Mouse (Mus musculus): ENCODE results near the gene Hspb7. TPM values are rescaled to one million over a fixed set of nuclear protein-coding genes. Genes with fewer than 3 reads are reported as not detected.

The Hspb7 gene
- not detected for total RNA-seq (2023)

GRCm38 (mm10) chr4:141420192-141420829 is at the start of gene Hspb7:
Gene Hspb7, plus strand, starts transcription at chr4:141420779.

DNA sequence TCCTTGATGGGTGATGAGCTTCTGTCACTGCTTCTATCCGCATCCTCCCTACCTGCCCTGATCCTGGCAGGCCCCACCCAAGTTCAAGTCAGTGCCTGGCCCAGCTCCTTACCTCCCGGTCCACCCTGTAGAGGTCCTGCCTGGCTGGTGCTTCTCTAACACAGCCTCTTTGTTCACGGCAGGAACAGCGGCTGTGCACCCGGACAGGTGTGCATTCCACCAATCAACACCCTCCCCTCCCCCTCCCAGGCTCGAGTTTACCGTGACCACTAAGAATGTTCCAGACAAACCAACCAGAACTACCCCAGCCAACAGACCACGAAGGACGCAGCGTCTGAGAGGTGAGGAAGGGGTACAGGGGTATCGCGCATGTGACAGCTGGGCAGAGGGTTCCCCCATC is 22.0 kb upstream of the Hspb7 start, which contains the start of gene Clcnka:
Gene Clcnka (minus strand): TSS at position 180 of the 400 bp plus-strand sequence.

GRCm38 (mm10) chr4:141415924-141416323 is 4.7 kb upstream of the Hspb7 start, which contains the start of gene Clcnkb:
Gene Clcnkb, minus strand, starts transcription at chr4:141416014.

GRCm38 (mm10) chr4:141435974-141436373 is 15.4 kb downstream of the Hspb7 start, which contains the start of gene Srarp:
Gene Srarp, minus strand, starts transcription at chr4:141436105.

DNA sequence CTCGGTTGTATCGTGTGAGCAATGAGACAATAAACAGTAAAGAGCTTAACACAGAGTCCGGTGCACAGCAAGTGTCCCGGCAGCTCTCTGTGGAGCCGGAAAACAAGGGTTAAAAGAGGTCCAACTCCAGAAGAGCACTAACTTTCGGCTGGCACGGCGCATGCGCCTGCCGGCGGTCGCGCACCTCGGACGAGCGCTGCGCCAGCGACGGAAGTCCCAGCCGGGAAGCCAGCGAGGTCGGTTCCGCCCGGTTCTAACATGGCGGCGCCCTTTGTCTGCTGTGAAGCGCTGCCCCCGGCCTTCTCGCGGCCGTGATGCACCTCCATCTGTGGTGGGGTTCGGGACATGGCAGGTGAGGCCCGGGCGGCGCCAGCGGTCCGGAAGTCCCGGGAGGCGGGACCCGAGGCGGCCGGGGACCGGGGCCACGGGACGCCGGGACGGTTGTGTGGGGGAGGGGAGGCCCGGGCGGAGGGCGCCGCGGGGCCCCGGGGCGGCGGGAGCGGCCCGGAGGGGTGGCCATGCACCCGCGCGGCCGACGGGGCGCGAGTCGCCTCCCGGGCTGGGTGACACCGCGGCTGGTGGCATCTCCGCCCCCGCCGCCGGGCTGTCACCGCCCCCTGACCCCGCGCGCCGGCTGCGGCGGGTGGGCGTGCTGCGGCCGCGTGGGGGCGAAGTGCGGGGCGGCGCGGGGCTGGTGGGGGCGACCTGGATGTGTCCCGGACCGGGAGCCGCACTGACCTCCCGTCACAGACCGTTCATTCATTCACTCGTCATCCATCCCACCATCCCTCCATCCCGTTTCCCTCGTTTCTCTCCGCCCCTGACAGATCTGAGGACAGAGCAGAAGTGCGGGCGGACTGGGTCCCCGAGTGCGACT is 24.1 kb downstream of the Hspb7 start, which contains the start of gene Zbtb17:
Gene Zbtb17 (plus strand): TSS at position 204 of the 877 bp plus-strand sequence.

Other genes with a start within 250 kb of the Hspb7 start
- gene Rsg1, start 206.8 kb upstream of the Hspb7 start, total RNA-seq (2023) = 2.5 TPM
- gene Arhgef19, start 181.3 kb upstream of the Hspb7 start, total RNA-seq (2023) = not detected
- 0.89 TPM for gene Epha2, start 119.5 kb upstream of the Hspb7 start, total RNA-seq (2023)
- not detected for gene Fam131c, start 52.6 kb upstream of the Hspb7 start, total RNA-seq (2023)
- gene Clcnka, start 22.1 kb upstream of the Hspb7 start, total RNA-seq (2023) = not detected
- not detected for gene Clcnkb, start 4.8 kb upstream of the Hspb7 start, total RNA-seq (2023)
- gene Srarp, start 15.3 kb downstream of the Hspb7 start, total RNA-seq (2023) = not detected
- 41.5 TPM for gene Zbtb17, start 23.9 kb downstream of the Hspb7 start, total RNA-seq (2023)
- gene Spen, start 117.8 kb downstream of the Hspb7 start, total RNA-seq (2023) = 57.6 TPM
- not detected for gene Fblim1, start 185.3 kb downstream of the Hspb7 start, total RNA-seq (2023)
- not detected for gene Tmem82, start 197.9 kb downstream of the Hspb7 start, total RNA-seq (2023)
- gene Slc25a34, start 203.0 kb downstream of the Hspb7 start, total RNA-seq (2023) = not detected
- gene Plekhm2, start 244.1 kb downstream of the Hspb7 start, total RNA-seq (2023) = 36.7 TPM

Measured in CD4-positive naive resting alpha-beta T cell, adult 57 days (primary cell).